Mouse (Mus musculus) kidney, embryonic 15.5 days (tissue): Measurements from ENCODE around the gene Gm15319. TPM values are rescaled to one million over a fixed set of nuclear protein-coding genes. Genes with fewer than 3 reads are reported as not detected.
"Not testable (repeated sequence)": the region's sequence is repeated elsewhere in the genome, so short reads cannot be mapped to it uniquely, and the experiment has no call there.

Experiments
- ATAC-seq: fragments of 200-750 bp; cut with Nextera tagmentation; replicated peaks from 2 replicates; pipeline ENCODE4 v1.8.0; 2017; ENCODE audit warnings: moderate TSS enrichment; ENCODE audit not compliant: low FRiP score
- H3K27ac ChIP-seq: fragments of 300-500 bp; sonication (generic); 2 replicates; pipeline ENCODE4 v1.5.1; 2015; ENCODE audit warnings: mild to moderate bottlenecking, inconsistent platforms
- H3K27me3 ChIP-seq: fragments of 300-500 bp; sonication (generic); 2 replicates; pipeline ENCODE4 v1.6.1; 2015; ENCODE audit warnings: inconsistent platforms
- H3K36me3 ChIP-seq: fragments of 300-500 bp; sonication (generic); 2 replicates; pipeline ENCODE4 v1.6.1; 2015; ENCODE audit warnings: inconsistent platforms
- H3K4me1 ChIP-seq: fragments of 300-500 bp; sonication (generic); 2 replicates; pipeline ENCODE4 v1.6.1; 2015; ENCODE audit warnings: inconsistent platforms
- H3K4me2 ChIP-seq: fragments of 300-500 bp; sonication (generic); 2 replicates; pipeline ENCODE4 v1.6.1; 2015; ENCODE audit warnings: moderate library complexity, mild to moderate bottlenecking, inconsistent platforms
- H3K4me3 ChIP-seq: fragments of 300-500 bp; sonication (generic); replicated peaks from 2 replicates; pipeline ENCODE4 v1.5.1; 2015; ENCODE audit warnings: mild to moderate bottlenecking, inconsistent platforms
- H3K9ac ChIP-seq: fragments of 300-500 bp; sonication (generic); 2 replicates; pipeline ENCODE4 v1.6.1; 2015; ENCODE audit warnings: mild to moderate bottlenecking, inconsistent platforms
- H3K9me3 ChIP-seq: fragments of 300-500 bp; sonication (generic); replicated peaks from 2 replicates; pipeline ENCODE4 v1.6.1; 2016; ENCODE audit warnings: inconsistent platforms
- WGBS: fragments of 180-500 bp; shearing (Covaris S2); methylation state at CpG from one replicate; pipeline ENCODE4 v1.1.7; 2015; ENCODE audit warnings: mixed read lengths; 5-methylcytosine and 5-hydroxymethylcytosine counted together
- polyA plus RNA-seq: library from polyadenylated mRNA; unstranded; fragments of >200 nt; fragmentation: Nextera tagmentation; extraction: Ambion mirVana; gene quantifications from 2 replicates; pipeline ENCODE4 v1.2.1, GENCODE M21; 2015

Gene Gm15319
- polyA plus RNA-seq, 1 experiment from 2014 or later, result not detected

GRCm38 (mm10) chr8:20379650-20380436 is 16.8 kb upstream of the Gm15319 start:
- not testable (repeated sequence) for ATAC-seq, H3K27ac ChIP-seq, H3K4me1 ChIP-seq, H3K4me3 ChIP-seq, H3K36me3 ChIP-seq, H3K27me3 ChIP-seq, H3K4me2 ChIP-seq, H3K9ac ChIP-seq, H3K9me3 ChIP-seq
- no CpG with 5 or more reads among the region's 4 CpGs for WGBS

GRCm38 (mm10) chr8:20378786-20379649 is 16.0 kb upstream of the Gm15319 start:
- not testable (repeated sequence) for H3K27ac ChIP-seq, H3K36me3 ChIP-seq, H3K4me1 ChIP-seq, H3K4me2 ChIP-seq, H3K9ac ChIP-seq, H3K9me3 ChIP-seq, H3K27me3 ChIP-seq, H3K4me3 ChIP-seq
- WGBS, result 82% methylated on average over 4 of the region's 8 CpGs
- peak; percentile 85 for ATAC-seq

- not testable (repeated sequence) for ATAC-seq, H3K4me2 ChIP-seq, H3K27ac ChIP-seq, H3K9me3 ChIP-seq, H3K27me3 ChIP-seq, H3K36me3 ChIP-seq, H3K4me3 ChIP-seq, H3K9ac ChIP-seq, H3K4me1 ChIP-seq
- 86% methylated on average over 5 of the region's 8 CpGs for WGBS
Measured at GRCm38 (mm10) chr8:20378353-20378752, 15.3 kb upstream of the Gm15319 start.

GRCm38 (mm10) chr8:20375698-20376097 is 12.7 kb upstream of the Gm15319 start:
- not testable (repeated sequence) for H3K4me2 ChIP-seq, H3K27ac ChIP-seq, H3K9me3 ChIP-seq, H3K4me1 ChIP-seq, H3K36me3 ChIP-seq, H3K4me3 ChIP-seq, H3K27me3 ChIP-seq, H3K9ac ChIP-seq, ATAC-seq
- no CpG with 5 or more reads among the region's 3 CpGs for WGBS

GRCm38 (mm10) chr8:20356386-20356785 is 6.6 kb downstream of the Gm15319 start:
- H3K4me1 ChIP-seq, H3K27ac ChIP-seq, H3K36me3 ChIP-seq, H3K4me3 ChIP-seq, H3K4me2 ChIP-seq, ATAC-seq, H3K27me3 ChIP-seq, H3K9me3 ChIP-seq, H3K9ac ChIP-seq: not testable (repeated sequence)
- 83% methylated on average over 5 of the region's 5 CpGs for WGBS

GRCm38 (mm10) chr8:20353579-20353978 is 9.4 kb downstream of the Gm15319 start:
- H3K4me3 ChIP-seq, H3K4me2 ChIP-seq, H3K4me1 ChIP-seq, H3K27ac ChIP-seq, H3K9ac ChIP-seq, ATAC-seq, H3K27me3 ChIP-seq, H3K9me3 ChIP-seq, H3K36me3 ChIP-seq: not testable (repeated sequence)
- WGBS, result 94% methylated on average over 2 of the region's 3 CpGs

GRCm38 (mm10) chr8:20302759-20303158 is 60.3 kb downstream of the Gm15319 start:
- not testable (repeated sequence) for H3K4me3 ChIP-seq, H3K36me3 ChIP-seq, H3K4me1 ChIP-seq, H3K27me3 ChIP-seq, ATAC-seq, H3K27ac ChIP-seq, H3K4me2 ChIP-seq, H3K9me3 ChIP-seq, H3K9ac ChIP-seq
- 92% methylated on average over 5 of the region's 6 CpGs for WGBS

- not testable (repeated sequence) for H3K27me3 ChIP-seq, H3K27ac ChIP-seq, H3K36me3 ChIP-seq, H3K4me3 ChIP-seq, ATAC-seq, H3K9ac ChIP-seq, H3K4me1 ChIP-seq, H3K9me3 ChIP-seq, H3K4me2 ChIP-seq
- 77% methylated on average over 4 of the region's 4 CpGs for WGBS
Measured at GRCm38 (mm10) chr8:20300042-20300441, 63.0 kb downstream of the Gm15319 start.

GRCm38 (mm10) chr8:20297939-20298505 is 65.0 kb downstream of the Gm15319 start:
- H3K9me3 ChIP-seq, H3K4me1 ChIP-seq, H3K4me2 ChIP-seq, ATAC-seq, H3K4me3 ChIP-seq, H3K9ac ChIP-seq, H3K27ac ChIP-seq, H3K27me3 ChIP-seq, H3K36me3 ChIP-seq: not testable (repeated sequence)
- 83% methylated on average over 12 of the region's 13 CpGs for WGBS

- H3K4me3 ChIP-seq, result peak overlapping the region; percentile 47
- H3K9ac ChIP-seq, result peak overlapping the region; percentile 63
- ATAC-seq, result peak; percentile 100
- 11% methylated on average over 71 of the region's 73 CpGs for WGBS
- peak overlapping the region; percentile 69 for H3K27ac ChIP-seq
- H3K27me3 ChIP-seq, H3K4me1 ChIP-seq, H3K36me3 ChIP-seq, H3K9me3 ChIP-seq: not testable (repeated sequence)
- peak overlapping the region; percentile 51 for H3K4me2 ChIP-seq
Measured at GRCm38 (mm10) chr8:20296803-20297702, 66.0 kb downstream of the Gm15319 start.

GRCm38 (mm10) chr8:20295881-20296280 is 67.1 kb downstream of the Gm15319 start:
- not testable (repeated sequence) for H3K4me1 ChIP-seq, H3K9ac ChIP-seq, H3K4me2 ChIP-seq, ATAC-seq, H3K4me3 ChIP-seq, H3K36me3 ChIP-seq, H3K27me3 ChIP-seq, H3K9me3 ChIP-seq, H3K27ac ChIP-seq
- WGBS, result 90% methylated on average over 3 of the region's 4 CpGs
